Mouse (Mus musculus) brain, adult 2 months (tissue): ENCODE data around the gene Stil.

ENCODE experiments used
- DNase-seq: peaks from one replicate; pipeline ENCODE4 v3.0.0; 2011; ENCODE audit warnings: low read depth, low spot score

Gene Stil

DNA sequence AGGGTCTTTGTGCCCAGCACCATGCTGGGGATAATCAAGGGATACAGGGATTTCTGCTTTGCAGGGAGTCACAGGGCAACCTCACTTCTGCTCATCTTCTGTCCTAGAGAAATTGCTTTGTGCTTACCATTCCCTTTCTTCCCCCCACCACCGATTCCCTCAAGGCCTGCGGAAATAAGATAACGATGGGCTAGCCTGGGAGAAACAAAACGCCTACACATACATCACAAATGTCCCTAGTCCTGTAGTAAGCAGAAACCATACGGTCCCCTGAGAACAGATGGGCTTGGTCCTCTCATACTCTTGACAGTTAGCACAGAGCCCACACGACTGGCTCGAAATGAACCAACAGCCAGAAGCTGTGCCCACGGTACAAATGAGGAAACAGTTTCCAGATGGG is 48.2 kb downstream of the Stil start:
- no peak for DNase-seq

DNA sequence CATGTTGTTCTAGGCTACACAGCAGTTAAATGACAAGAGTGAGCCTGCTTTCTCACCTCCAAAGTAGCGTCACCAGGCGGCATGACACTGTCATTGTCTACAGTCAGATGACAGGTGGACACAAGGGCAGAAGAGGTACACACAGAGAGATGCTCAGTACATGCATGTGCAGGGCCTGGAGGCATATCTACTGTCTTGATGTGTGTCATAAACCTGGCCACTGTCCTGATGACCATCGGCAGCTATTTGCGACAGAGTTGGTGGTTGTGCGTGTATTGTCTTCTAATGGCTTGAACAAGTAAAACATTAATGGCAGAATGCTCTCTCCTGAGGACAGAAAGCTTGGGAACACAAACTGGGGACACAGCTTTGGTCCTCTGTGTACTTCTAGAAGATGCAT is 51.3 kb downstream of the Stil start:
- DNase-seq = no peak

DNA sequence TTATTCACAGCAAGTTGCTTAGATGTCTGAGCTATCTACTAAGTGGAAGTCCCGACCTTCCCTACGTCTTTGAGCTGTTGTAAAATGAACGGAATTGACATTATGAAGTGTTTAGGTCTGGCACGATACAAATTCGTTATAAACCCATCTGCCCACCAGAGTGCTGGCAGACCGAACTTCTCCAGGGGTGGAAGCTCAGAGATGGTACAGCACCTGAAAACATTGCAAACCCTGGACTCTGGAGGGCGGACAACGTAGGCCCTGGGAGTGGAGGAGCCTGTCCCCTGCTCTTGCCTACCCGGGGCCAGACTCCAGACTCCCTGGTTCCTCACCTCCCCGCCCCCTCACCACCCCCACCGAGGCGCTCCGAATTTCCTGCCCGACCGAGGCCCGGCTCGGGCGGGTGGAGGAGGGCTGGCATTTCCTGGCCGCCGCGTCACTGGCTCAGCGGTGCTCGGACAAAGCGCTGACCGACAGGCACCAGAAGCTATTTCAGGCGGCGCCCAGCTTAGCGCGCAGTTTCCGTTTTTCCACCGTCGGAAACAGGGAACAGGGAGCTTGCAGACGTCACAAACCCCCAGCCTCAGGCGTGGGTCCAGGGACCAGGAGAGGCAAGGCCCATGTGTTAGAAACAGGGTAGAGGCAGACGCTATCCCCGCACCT is 52.5 kb downstream of the Stil start:
- DNase-seq = no peak

DNA sequence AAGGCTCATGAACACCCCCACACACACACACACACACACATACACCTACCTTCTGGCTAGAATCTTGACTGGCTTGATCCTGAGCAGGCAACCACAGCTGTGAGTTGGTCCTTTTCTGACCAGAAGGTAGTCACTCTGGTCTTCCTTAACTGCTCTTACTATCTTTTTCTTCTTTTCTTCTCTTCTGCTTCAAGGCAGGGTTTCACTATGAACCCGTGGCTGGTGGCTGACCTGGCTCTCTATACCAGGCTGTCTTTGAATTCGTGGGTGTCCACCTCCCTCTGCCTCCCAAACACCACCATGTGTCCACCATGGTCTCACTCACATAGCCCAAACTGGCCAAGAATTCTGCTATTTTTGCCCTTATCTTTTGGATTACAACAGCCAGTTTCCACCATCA is 55.1 kb downstream of the Stil start:
- no peak for DNase-seq

DNA sequence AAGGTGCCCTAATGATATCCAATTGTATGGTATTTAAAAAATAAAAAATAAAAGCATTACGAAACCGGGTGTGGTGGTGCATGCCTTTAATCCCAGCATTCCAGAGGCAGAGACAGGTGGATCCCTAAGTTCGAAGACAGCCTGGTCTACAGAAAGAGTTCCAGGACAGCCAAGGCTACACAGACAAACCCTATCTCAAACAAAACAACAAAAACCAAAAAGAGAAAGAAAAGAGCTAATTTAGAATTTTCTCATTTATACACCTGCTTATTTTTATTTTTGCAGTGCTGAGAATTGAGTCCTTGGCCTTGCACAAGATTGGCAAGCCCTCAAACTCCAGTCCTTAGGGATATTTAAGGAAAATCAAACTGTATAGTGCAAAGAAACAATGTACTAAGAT is 55.7 kb downstream of the Stil start:
- DNase-seq = no peak

DNA sequence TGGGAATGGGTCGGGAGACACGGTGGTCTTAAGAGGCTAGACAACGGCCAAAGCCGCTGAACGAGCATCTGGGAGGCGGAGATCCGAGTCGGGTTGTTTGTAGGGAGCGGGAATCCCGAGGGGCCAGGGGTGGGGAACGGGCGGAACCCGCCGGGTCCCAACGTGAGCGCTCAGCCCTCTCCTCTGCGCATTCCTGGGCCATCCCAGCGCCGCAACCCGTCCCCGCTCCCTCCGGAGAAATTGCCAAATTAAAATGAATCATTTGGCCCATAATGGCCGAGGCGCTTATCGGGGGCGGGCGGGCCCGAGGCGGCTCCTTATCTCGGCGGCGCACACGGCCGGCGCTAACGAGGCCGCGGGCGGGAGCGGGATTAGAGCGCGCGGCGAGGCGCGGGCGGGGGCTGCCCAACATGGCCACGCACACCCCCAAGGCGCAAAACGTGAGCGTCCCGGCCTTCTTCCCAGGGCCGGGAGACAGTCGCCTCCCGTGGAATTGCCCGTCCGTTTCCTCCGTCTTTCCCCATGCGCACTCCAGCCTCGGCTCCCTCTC is 56.5 kb downstream of the Stil start, which contains the start of gene Tal1:
Gene Tal1, plus strand, starts transcription at position 56 of the 550 bp plus-strand sequence.
- DNase-seq = no peak

DNA sequence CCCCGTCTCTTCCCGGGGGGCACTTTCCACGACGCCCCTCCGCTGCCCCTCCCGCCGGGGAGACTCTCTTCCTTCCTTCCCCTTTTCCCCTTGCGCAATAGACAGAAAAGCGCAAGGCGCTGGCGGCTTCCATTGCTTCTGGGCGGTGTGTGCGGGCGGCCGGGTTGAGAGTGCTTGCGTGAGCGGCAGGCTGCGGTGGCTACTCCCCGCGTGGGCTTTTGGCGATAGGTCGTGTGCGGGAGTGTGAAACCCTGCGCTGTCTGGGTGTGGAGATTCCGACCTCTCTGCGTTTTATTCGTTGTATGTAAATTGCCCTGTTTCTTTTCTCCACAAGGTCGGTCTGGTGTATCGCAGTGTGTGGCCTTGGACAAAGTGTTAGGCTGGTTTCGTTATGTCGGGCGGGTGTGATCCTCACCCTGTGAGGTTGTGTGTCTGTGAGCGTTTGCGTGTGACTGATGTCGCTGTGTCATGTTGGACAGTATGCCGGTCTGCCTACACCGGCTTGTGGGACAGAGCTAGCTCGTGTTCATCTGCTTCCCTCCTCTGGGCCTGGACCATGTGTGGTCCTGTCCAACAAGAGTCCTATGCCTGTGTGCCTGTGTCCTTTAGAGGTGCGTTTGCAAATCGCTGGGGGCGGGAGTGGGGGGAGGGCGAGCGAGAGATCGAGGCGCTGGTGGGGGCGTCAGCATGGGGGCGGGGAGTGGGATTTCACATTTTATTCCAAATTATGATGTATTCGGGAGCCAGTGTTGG is 57.1 kb downstream of the Stil start:
- DNase-seq = no peak

DNA sequence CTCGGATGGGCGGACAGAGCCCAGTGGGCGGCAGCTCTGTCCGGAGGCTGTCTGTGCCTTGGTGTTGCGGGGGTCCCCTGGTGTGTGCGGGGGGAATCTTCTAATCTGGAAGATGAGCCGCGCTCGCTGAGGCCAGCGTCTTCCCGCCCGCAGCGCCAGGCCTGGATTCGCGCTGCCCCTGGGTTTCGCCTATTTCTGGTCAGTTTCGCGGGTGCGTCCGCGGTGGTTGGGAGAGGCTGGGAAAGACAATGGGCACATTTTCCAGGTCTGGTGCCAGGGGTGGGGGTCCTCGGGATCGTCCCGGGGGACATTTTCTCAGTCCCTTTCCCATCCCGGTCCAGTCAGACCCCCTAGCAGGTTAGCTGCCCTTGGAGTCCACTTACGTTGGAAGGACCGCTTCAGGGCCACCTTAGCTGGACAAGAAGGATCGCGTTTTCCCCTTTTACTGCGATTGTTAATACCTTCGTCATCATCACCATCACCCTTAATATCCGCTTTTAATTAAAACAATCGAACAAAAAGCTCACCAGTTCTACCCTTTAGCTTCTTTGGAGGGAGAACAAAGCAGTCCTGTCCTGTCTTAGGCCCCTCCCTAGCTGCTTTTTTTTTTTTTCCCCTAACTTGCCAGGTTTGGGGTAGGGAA is 57.8 kb downstream of the Stil start:
- DNase-seq = no peak

DNA sequence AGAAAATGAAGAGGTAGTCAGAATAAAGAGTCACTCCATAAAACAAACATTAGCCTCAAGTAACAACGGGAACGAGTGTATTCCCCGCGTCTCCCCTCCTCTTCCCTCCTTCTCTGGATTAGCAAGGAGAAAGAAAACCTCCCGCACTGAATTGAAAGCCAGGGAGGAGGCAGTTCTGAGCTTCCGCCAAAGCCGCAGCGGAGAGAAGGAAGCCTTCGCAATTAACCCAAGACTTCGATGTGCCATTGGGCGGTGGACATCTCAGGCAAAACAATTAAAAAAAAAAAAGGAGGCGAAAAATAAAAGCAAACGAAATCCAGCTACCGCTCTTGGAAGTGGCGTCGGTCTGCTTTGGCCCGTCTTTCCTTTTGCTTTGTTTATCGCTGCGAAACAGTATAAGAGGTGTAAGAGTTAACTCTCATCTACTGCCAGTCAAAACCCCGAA is 58.4 kb downstream of the Stil start:
- no peak for DNase-seq

DNA sequence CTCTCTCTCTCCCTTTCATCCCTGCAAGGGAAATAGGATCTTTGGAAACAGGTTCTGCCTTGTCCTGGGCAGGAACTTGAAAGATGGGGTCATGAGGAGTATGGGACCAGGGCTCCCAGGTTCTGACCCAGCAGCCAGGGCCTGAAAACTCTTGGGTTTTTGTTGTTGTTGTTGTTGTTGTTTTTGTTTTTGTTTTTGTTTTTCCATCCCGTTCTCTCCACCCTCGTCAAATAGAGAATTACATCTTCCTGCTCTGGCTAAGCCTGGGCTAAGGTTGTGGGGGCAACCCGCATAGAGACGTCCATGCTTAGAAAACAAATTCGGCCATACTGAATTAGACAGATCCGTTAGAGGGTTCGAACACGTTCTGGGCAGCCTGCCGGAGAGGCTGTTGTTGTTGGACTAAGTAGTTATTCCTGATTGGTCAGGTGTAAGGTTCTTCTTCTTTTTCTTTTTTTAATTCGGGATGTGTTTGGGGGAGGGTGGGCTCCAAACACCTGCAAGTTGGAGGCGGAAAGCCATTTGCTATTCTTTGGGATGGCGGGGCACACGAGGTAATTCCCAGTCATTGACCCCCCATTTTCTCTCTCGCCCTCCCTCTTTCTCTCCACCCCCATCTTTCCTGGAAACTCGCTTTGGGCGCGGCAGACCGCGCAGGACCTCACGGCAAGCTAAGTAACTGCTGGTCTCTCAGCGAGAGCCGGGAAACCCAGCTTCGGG is 59.1 kb downstream of the Stil start:
- no peak for DNase-seq

DNA sequence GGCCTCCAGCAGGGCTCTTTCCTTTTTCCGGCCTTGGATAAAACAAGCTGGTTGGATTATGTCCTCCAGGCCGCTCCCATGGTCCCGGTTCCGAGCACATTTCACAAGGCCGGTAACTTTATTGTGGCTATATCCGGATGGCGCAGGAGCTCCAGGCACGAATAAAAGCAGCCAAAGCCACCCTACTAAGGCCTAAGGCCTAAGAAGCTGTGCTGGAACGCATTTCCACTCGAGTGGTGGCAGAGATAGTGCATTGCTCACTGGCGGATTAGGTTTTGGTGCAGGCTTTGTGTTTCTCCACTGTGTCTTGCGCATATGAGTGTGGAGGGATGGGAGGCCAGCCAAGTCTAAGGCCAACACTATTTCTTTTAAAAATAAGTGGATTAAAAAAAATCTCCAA is 59.9 kb downstream of the Stil start:
- DNase-seq = no peak

DNA sequence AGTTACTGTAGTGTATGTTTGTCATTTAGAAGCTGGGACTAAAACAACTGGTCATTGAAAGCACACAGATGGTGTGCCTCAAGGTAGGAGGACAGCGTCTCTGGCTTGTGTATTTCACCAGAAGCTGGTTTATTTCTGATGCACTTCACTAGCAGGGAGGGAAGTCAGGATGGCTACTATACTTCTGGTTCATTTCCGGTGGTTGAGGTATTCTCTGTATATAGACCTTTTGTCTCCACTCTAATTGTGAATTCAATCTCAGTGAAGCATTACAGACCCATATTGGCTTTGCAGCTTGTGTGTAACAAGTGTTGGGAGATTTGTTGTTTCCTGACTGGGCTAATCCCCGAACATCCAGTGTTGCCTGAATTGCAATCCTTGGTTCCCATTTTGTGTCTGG is 60.8 kb downstream of the Stil start:
- DNase-seq = no peak

DNA sequence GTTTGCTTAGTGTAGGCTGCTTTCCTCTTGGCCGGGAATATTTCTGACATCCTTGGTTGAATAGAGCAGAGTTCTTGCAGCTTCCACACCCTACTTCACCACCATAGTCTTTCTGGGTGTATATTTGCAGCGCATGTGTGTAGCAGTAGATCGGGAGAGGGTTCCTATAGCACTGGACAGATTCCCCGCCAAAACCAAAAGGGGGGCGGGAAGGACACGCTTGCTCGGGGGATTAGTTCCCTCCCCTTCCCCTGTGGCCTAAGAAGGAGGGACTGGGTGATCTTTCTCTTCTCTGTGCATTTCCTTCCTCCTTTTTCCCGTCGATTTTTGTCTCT is 62.5 kb downstream of the Stil start:
- DNase-seq = no peak

DNA sequence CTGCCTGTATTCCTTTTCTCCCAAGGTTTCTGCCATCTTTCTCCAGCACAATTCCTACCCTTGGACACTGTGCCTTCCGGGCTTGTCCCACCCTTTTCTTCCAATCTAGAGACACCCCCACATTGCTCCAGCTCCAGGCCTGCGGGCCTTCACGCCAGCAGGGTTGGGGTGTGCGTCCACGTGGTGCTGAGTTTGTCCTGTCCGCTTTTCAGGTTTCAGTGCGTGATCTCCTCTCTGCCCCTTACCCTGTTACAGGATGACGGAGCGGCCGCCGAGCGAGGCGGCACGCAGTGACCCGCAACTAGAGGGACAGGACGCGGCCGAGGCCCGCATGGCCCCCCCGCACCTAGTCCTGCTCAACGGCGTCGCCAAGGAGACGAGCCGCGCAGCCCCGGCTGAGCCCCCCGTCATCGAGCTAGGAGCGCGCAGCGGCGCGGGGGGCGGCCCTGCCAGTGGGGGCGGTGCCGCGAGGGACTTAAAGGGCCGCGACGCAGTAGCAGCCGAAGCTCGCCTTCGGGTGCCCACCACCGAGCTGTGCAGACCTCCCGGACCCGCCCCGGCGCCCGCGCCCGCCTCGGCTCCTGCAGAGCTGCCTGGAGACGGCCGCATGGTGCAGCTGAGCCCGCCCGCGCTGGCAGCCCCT is 63.0 kb downstream of the Stil start:
- DNase-seq = no peak

DNA sequence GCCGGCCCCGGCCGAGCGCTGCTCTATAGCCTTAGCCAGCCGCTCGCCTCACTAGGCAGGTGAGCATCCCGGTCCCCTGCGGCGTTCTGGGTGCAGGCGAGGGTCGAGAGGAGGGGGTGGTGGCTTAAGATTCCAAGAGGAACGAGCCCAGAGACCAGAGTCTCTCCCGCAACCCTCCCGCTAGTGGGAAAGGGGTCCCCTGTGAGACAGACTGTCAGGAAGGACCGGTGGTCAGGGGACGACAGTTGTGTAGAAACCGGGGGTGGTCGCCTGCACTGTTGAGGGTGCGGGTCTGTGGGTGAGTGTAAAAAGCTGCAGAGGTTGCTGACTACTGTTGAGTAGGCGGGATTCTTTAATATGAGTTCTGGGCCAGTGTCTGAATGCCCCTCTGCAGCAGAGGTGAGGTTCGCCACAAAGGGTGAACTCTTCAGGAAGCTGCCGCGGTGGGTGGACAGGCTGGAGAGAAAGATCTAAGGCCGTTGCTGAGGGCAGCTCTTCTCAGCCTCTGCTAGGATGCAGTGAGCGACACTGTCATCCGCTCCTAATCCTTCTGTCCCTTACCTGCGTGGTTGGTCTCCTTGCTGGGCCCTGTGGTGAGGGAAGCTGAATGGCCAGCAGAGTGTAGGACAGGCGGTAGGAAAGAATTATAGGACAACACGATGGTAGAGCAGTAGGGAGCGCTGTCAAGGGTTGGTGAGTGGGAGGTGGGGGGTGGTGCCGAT is 63.7 kb downstream of the Stil start:
- no peak for DNase-seq

DNA sequence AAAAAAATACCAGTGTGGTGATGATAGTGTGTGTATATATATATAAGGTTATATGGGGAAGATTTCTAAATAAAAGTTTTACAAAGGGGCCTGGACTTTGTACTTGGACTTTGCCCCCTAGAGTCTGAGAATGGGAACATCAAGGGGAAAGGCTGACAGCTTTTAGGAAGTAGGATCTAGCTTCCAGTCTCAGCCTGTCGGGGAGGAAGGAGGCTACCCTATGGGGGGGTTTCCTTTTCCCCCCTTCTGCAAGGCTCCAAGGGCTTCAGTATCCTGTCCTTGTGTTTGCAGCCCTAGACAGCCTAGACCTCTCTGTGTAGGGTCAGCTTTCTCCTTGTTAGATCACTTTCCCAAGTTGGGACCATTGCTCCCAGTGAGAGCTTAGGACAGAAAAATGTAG is 71.7 kb downstream of the Stil start:
- DNase-seq = no peak

DNA sequence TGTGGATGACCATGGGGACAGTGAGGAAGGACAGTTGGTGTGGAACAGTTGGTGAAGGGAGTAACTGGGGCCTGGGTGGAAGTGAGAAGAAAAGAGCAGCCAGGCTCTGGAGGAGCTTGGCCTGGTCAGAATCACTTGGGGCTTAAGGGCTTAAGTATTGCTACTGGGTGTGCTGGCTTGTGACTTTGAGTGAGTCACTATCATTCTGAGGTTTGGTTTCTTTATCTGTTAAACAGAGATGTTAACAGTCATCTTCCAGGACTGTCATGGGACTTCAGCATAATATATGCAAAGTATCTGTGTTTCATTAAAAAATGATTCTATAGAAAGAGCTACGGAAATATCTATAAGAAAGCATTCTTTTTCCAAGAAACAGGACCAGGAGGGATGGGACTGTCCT is 74.8 kb downstream of the Stil start:
- no peak for DNase-seq

DNA sequence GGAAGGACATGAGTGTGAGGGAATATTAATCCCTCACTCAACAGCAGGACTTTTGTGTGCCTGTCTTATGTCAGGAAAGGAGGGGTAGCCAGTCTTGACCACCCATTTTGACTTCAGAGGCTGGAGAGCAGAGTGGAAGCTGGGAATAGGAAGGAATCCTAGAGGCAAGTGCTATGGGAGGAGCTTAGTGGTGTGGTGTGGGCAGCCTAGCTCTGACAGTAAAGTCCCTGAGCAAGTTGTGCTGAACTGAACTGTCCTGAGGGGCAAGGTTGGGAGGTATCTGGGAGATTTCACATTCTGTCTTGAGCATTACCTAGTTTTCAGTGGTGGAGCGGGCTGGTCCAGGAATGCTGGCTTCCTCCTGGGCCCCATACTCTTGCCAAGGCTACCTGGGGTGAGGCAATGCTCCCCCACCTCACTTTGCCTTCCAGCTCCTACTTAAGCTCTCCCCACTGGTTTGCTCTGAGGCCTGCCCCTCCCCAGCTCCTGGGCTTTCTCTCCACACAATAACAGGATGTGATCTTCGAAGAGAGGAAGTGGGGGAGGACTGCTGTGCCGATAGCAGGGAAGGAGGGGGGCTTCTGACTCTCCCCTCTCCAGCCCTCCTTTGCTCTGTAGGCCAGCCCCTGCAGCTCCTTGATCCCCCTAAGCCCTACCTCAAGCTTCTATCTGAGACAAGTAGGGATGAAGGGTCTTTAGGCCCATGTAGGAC is 75.4 kb downstream of the Stil start:
- no peak for DNase-seq

DNA sequence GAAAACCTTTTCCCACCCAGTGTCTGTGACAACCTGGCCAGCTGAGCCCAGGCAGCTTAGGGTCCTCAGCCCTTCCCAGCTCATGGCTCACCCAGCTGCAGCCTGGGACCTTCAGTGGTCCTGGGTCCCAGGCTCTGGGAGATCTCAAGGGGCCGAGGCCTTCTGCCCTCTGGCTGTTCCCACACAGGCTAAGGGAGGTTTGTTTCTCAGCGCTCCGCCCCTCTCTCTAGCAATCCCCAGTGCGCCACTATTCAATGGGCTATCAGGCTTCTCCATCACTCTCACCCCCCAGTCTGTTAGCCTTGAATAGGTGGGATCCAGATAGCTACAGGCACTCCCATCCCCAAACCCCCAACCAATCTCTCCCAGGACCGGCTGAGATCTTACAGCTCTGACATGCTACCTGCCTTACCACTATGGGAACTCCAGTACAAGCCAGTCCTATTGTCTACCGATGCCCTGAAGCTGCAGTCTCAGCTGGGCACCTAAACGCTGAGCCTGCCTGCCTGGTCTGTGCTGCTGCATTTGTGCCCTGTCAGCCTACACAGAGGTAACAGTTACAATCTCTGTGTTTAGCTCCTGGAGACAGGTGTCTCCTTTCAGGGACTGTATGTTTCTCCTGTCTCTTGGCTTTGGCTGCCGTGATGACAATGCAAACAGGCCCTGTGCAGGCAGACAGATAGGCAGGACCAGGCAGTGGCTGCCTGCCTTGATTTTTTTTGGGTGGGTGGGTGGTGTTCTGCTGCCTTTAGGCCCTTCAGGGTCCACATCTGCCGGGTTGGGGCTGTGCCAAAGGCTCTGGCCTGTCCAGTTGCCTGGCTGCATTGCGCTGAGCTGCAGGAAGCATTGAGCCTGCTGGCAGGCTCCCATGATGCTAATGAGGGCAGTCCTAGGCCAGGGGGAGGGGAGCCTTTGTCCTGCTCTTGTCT is 79.2 kb downstream of the Stil start:
- no peak for DNase-seq
